Mouse (Mus musculus) forebrain, embryonic 14.5 days (tissue): ENCODE measurements around the gene Tnfrsf23. TPM values are rescaled to one million over a fixed set of nuclear protein-coding genes. Genes with fewer than 3 reads are reported as not detected.
"Not testable (repeated sequence)": the region's sequence is repeated elsewhere in the genome, so short reads cannot be mapped to it uniquely, and the experiment has no call there.

Experiments used
- ATAC-seq: fragments of 200-750 bp; cut with Nextera tagmentation; 2 replicates; pipeline ENCODE4 v1.8.0; 2017; ENCODE audit warnings: mild to moderate bottlenecking, moderate library complexity
- DNase-seq: peaks from one replicate; pipeline ENCODE4 v3.0.0-alpha.2; 2015; ENCODE audit warnings: low spot score
- H3K27ac ChIP-seq: fragments of 300-500 bp; sonication (generic); 2 replicates; pipeline ENCODE4 v1.5.1; 2014; ENCODE audit warnings: low read depth, mild to moderate bottlenecking, control low read depth, low read length, moderate library complexity
- H3K27me3 ChIP-seq: fragments of 300-500 bp; sonication (generic); replicated peaks from 2 replicates; pipeline ENCODE4 v1.6.1; 2014; ENCODE audit warnings: low read length, control low read depth, mixed read lengths; ENCODE audit not compliant: control insufficient read depth, insufficient read depth
- H3K36me3 ChIP-seq: fragments of 300-500 bp; sonication (generic); 2 replicates; pipeline ENCODE4 v1.6.1; 2014; ENCODE audit warnings: low read length, control low read depth; ENCODE audit not compliant: control insufficient read depth, insufficient read depth
- H3K4me1 ChIP-seq: fragments of 300-500 bp; sonication (generic); 2 replicates; pipeline ENCODE4 v1.6.1; 2014; ENCODE audit warnings: antibody characterized with exemption, low read length, control low read depth; ENCODE audit not compliant: control insufficient read depth, insufficient read depth
- H3K4me2 ChIP-seq: fragments of 300-500 bp; sonication (generic); 2 replicates; pipeline ENCODE4 v1.6.1; 2014; ENCODE audit warnings: mild to moderate bottlenecking, control low read depth, low read length
- H3K4me3 ChIP-seq: fragments of 300-500 bp; sonication (generic); 2 replicates; pipeline ENCODE4 v1.5.1; 2014; ENCODE audit warnings: low read depth, low read length, control low read depth
- H3K9ac ChIP-seq: fragments of 300-500 bp; sonication (generic); 2 replicates; pipeline ENCODE4 v1.6.1; 2014; ENCODE audit warnings: mild to moderate bottlenecking, low read length, control low read depth, moderate library complexity
- H3K9me3 ChIP-seq: fragments of 300-500 bp; sonication (generic); replicated peaks from 2 replicates; pipeline ENCODE4 v1.6.1; 2016; ENCODE audit warnings: low read length, control low read depth, mixed read lengths; ENCODE audit not compliant: control insufficient read depth
- WGBS: fragments of 180-500 bp; shearing (Covaris S2); extraction: QIAGEN DNeasy Blood & Tissue Kit; methylation state at CpG from one replicate; pipeline ENCODE4 v1.1.7; 2014; 5-methylcytosine and 5-hydroxymethylcytosine counted together
- polyA plus RNA-seq: library from polyadenylated mRNA; unstranded; fragments of >200 nt; fragmentation: Nextera tagmentation; extraction: Ambion mirVana; gene quantifications from 2 replicates; pipeline ENCODE4 v1.2.1, GENCODE M21; 2014

Gene Tnfrsf23
- polyA plus RNA-seq, 1 experiment from 2014 or later = 0.24 TPM

DNA sequence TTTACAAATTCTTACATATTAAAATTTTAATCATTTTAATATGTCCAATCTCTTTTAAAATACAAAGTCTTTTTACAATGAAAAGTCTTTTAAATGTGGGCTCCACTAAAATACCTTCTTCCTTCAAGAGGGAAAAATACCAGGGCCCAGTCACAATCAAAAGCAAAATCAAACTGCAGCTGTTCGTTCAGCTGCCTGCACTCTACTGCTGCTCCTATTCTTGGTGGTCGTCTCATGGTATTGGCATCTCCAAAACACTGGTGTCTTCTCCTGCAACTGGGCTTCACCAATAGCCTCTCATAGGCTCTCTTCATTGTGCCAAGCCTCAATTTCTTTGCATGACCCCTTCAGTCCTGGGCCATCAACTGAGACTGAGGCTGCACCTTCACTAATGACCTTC lies 22.2 kb downstream of the Tnfrsf23 start:
- Histone ChIP-seq H3K36me3 (no peaks in the 10 kb centered on the region), H3K27me3 (no peaks in the 10 kb centered on the region), H3K9ac (no peak overlapping the region), H3K9me3 (no peaks in the 10 kb centered on the region), H3K4me2 (no peak overlapping the region), H3K4me3 (no peak overlapping the region), H3K27ac (no peak overlapping the region), H3K4me1 (no peaks in the 10 kb centered on the region)
- 91% methylated on average over 2 of the region's 2 CpGs for WGBS
- ATAC-seq (no peak), DNase-seq (no peak)

DNA sequence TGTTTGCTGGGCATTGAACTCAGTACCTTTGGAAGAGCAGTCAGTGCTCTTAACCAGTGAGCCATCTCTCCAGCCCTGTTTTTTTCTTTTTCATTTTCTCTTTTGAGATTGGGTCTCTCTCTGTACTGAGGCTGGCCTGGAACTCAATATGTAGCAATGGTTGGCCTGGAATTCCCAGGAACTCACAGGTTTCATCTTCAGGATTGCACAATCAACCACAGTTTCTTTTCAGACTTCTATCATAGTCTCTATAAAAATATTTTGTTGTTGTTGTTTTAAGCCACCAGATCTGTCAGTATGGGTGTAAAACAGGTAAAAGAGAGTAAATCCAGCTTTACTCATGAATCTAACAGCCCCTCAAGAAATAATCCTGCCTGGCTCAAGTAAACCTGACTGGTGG lies 24.9 kb downstream of the Tnfrsf23 start:
- H3K36me3 ChIP-seq = no peaks in the 10 kb centered on the region
- no peak for ATAC-seq
- no peak for DNase-seq

DNA sequence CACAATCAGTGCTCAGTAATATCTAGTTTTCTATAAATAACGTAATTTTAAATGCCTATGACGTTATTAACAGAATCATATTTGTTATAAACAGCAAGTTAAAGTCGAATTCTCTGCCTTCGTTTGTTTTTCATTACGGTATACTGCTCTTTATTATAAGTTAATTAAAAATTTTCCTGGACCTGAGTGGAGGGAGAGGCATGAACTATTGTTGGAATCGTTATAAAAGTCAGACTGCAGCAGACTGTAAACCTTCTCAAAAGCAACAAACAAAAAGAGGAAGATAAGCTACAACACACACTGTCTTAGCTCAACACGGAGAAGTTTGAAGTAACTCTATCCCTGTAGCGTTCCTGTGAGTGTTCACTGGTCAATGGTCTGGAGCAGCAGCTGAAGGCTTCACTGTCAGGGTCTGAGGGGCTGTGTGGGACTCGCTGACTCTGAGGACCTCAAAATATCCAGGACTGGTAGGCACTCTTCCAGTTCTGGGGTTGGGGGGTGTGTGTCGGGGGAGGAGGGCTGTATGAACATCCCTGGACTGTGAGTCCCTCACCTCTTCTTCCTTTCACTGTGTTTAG lies 35.8 kb downstream of the Tnfrsf23 start:
- not testable (repeated sequence) for H3K9me3 ChIP-seq, H3K36me3 ChIP-seq, DNase-seq, H3K27ac ChIP-seq, H3K9ac ChIP-seq, H3K4me1 ChIP-seq, H3K27me3 ChIP-seq
- WGBS = 55% methylated on average over 10 of the region's 10 CpGs
- 0 out of 2 replicates have a peak overlapping the region, but pooled peaks have one; percentile 83 for H3K4me2 ChIP-seq
- H3K4me3 ChIP-seq = peak overlapping the region; percentile 60
- peak; percentile 55 for ATAC-seq

More for the DNA sequence above, 24.9 kb downstream of the Tnfrsf23 start:
- no peak overlapping the region for H3K9ac ChIP-seq
- no peaks in the 10 kb centered on the region for H3K4me1 ChIP-seq
- H3K27me3 ChIP-seq = no peaks in the 10 kb centered on the region
- H3K9me3 ChIP-seq = no peaks in the 10 kb centered on the region
- H3K4me2 ChIP-seq = no peak overlapping the region
- H3K27ac ChIP-seq = no peak overlapping the region
- no peak overlapping the region for H3K4me3 ChIP-seq

DNA sequence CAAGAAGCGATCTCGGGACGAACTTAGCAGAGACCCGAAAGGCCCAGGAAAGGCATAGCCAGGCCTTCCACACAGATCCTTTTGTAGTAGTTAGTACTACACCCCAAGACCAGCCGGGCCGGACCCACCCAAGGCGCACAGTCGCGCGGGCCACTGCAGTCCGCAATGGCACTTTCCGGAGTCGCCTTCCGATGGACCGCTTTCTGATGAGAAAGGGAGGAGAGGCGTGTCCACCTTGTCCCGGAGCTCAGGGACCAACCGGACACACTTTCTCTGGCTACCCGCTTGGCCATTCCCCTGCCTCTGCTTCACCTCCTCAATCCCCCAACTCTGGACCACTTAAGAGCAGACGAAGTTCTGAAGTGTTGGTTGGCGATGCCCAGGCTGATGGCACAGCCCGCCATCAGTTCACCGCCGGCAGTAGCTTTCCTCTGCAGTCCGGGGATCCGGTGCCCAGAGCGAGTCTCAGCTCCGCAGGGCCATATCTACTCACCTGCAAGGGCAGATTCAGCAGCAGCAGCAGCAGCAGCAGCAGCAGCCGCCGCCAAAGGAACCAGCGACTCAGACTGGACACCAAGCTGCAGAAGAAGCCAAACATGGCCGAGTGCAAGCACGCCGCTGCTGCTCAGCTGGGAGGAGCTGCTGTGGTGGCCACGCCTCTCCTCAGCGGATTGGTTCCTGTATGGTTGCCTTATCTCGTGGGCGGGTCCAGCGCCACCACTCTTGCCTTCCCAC lies 36.5 kb downstream of the Tnfrsf23 start, which contains the start of gene Tnfrsf22:
Gene Tnfrsf22, minus strand, starts transcription at position 628 of the 735 bp plus-strand sequence.
- Histone ChIP-seq H3K4me3 (peak within 1 kb of the TSS; percentile 60), H3K4me1 (no peaks in the 10 kb centered on the region), H3K9ac (peak within 1 kb of the TSS; percentile 69), H3K9me3 (no peaks in the 10 kb centered on the region), H3K4me2 (peak within 1 kb of the TSS; percentile 83), H3K27me3 (no peaks in the 10 kb centered on the region), H3K27ac (no peak within 1 kb of the TSS), H3K36me3 (no peaks in the 10 kb centered on the region)
- ATAC-seq (peak; percentile 100), DNase-seq (peak; percentile 92)
- WGBS = 2% methylated on average over 39 of the region's 39 CpGs

DNA sequence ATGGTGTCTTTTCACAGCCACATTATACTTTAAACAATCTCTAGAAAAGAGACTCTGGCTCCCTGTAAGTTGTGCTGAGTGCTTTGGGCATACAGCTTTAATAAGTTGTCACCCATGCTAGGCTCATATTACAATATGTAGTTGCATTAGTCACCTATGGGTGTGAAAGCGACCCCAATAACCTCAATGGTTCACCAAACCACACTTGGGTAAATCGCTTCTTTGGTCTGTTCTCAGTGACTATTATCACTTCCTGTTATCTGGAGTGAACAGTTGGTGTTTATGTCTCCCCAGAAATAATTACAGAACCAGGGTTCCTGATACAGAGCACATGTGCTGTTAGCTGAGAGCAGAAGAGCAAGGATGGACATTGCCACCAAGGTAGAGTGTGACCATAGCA lies 41.7 kb downstream of the Tnfrsf23 start:
- H3K4me1 ChIP-seq, ATAC-seq: not testable (repeated sequence)

DNA sequence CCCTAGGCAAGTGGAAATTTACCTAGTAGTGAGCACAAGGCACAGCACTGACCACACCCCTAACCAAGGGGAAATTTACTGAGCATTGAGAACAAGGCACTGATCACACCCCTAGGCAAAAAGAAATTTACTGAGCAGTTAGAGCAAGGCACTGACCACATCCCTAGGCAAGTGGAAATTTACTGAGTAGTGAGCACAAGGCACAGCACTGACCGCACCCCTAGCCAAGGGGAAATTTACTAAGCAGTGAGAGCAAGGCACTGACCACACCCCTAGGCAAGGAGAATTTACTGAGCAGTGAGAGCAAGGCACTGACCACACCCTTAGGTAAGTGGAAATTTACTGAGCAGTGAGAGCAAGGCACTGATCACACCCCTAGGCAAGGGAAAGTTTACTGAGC lies 49.0 kb downstream of the Tnfrsf23 start:
- Histone ChIP-seq H3K4me2 (no peak overlapping the region), H3K36me3 (no peaks in the 10 kb centered on the region), H3K4me3 (no peak overlapping the region), H3K9me3 (no peaks in the 10 kb centered on the region), H3K4me1 (no peaks in the 10 kb centered on the region), H3K27me3 (no peaks in the 10 kb centered on the region), H3K9ac (no peak overlapping the region), H3K27ac (no peak overlapping the region)
- 95% methylated on average over 1 of the region's 1 CpGs for WGBS
- ATAC-seq (no peak), DNase-seq (no peak)

More for the DNA sequence above, 41.7 kb downstream of the Tnfrsf23 start:
- H3K9me3 ChIP-seq, DNase-seq, H3K27ac ChIP-seq, H3K4me3 ChIP-seq, H3K9ac ChIP-seq, H3K36me3 ChIP-seq, H3K27me3 ChIP-seq, H3K4me2 ChIP-seq: not testable (repeated sequence)
- 91% methylated on average over 2 of the region's 2 CpGs for WGBS

DNA sequence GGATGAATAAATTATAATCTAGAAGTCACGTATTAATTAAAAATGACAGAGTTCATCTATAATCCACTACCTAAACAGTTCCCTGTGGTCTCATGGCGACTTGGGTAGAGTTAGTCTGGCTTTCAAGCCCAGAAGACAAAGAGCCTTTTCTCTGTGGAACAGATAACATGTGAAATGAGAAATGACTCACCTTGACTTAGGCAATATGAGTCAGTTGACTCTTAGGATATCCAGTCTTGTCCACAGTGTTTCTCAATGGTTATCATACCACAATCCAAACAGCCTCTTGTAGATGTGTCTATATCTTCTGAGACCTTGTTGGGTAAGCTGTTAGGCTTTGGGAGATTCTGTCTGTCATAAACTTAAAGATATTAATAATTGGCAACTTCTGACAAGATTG lies 54.2 kb downstream of the Tnfrsf23 start:
- H3K36me3 ChIP-seq = no peaks in the 10 kb centered on the region
- no peaks in the 10 kb centered on the region for H3K27me3 ChIP-seq
- H3K27ac ChIP-seq = no peak overlapping the region
- WGBS = 70% methylated on average over 2 of the region's 2 CpGs
- H3K9me3 ChIP-seq = no peaks in the 10 kb centered on the region
- H3K4me2 ChIP-seq = no peak overlapping the region
- ATAC-seq (no peak), DNase-seq (no peak)
- no peak overlapping the region for H3K4me3 ChIP-seq
- H3K9ac ChIP-seq = no peak overlapping the region
- no peaks in the 10 kb centered on the region for H3K4me1 ChIP-seq

DNA sequence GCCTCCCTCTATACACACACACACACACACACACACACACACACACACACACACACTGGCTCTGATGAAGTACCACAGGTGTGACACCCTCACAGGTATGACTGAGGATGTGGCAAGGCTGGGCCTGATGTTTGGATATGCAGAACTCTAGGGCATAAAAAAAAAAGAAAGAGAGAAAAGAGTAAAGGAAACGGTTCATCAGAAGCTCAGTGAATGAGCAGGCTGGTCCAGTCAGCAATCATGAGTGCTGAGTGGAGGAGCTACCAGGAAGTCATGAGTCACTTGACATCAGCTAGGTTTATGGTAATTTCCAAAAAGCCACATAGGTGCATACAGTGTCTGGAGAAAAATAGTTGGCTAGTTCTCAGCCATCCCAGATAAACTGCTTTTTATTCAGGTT lies 56.2 kb downstream of the Tnfrsf23 start:
- DNase-seq (no peak), ATAC-seq (no peak)
- H3K27me3 ChIP-seq = no peaks in the 10 kb centered on the region
- 66% methylated on average over 1 of the region's 1 CpGs for WGBS
- no peak overlapping the region for H3K9ac ChIP-seq
- no peaks in the 10 kb centered on the region for H3K4me1 ChIP-seq
- no peaks in the 10 kb centered on the region for H3K9me3 ChIP-seq
- no peak overlapping the region for H3K27ac ChIP-seq
- no peak overlapping the region for H3K4me2 ChIP-seq
- no peaks in the 10 kb centered on the region for H3K36me3 ChIP-seq
- no peak overlapping the region for H3K4me3 ChIP-seq

DNA sequence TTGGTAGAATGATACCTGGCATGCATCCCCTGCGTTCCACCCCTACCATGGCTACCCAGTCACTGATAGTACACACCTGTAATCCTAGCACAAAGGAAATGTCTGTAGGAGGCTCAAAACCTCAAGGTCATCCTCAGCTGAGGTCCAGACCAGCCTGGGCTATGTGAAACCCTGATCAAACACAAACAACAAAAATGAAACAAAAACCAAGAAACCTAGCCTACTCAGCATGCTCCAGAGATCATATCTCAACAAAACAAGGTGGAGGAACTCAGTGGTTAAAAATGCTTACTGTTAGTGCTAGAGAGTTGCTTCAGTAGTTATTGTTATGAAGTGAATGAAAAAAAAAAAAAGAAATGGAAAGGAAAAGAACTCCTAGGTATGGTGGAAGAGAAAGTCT lies 57.1 kb downstream of the Tnfrsf23 start, which contains the start of gene Tnfrsf26:
Gene Tnfrsf26, minus strand, starts transcription at position 183 of the 400 bp plus-strand sequence.
- Histone ChIP-seq H3K27me3 (no peaks in the 10 kb centered on the region), H3K9me3 (no peaks in the 10 kb centered on the region), H3K4me1 (no peaks in the 10 kb centered on the region), H3K4me2 (no peak within 1 kb of the TSS), H3K27ac (no peak within 1 kb of the TSS), H3K36me3 (no peaks in the 10 kb centered on the region), H3K4me3 (no peak within 1 kb of the TSS), H3K9ac (no peak within 1 kb of the TSS)
- 93% methylated on average over 1 of the region's 1 CpGs for WGBS
- DNase-seq (no peak), ATAC-seq (no peak)
